Mouse (Mus musculus): ENCODE data around the gene Ralbp1. TPM values are rescaled to one million over a fixed set of nuclear protein-coding genes. Genes with fewer than 3 reads are reported as not detected.

Ralbp1 gene
- polyA plus RNA-seq, 1 experiment from 2014 or later = 47.8 TPM

DNA sequence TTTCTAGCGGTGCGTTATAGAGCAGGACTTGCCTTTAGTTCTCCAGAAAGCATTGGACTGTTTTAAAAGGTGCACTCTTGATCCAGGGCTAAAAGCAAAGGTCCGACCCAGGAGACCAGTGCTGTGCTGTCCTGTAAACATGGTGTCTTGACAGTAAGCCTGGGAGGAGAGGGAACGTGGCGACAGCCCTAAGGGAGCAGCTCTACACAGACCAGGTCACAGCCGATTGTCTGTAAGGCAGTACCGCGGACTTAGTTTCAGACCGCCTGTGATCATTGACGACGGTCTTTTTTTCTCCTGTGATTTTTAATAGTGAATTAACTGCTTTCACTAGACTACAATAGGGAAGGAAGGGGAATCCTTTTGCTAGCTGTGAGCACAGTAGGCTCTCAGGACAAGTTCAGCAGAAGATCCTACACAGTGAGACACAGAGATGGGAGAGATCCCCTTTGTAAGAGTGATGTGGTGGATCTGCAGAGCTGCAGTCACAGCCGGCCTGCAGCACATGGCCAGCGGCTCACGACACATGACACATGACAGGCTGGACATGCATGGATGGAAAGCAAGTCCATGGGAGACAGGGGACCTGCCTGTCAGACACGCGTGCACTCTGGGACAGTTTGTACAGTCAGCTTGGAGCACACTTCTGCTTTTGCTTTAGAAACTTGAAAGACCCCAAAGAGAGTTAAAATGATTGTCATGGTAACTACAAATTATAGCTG, 58.3 kb downstream of the Ralbp1 start:
- ATAC-seq (replicated peaks; ENCODE audit: insufficient number of reproducible peaks, low FRiP score, low TSS enrichment, low read depth) (0 out of 2 replicates have a peak, but pooled peaks have one; percentile 64), DNase-seq (ENCODE audit: low spot score) (no peak)
- Histone ChIP-seq H3K27me3 (ENCODE audit: control insufficient read depth, insufficient read depth, low read length) (no peaks in the 10 kb centered on the region), H3K4me2 (ENCODE audit: low read depth, low read length) (no peak overlapping the region), H3K4me3 (ENCODE audit: low read depth, low read length) (no peak overlapping the region), H3K4me1 (ENCODE audit: control insufficient read depth, insufficient read depth, low read length) (no peaks in the 10 kb centered on the region), H3K9ac (replicated peaks; ENCODE audit: low read length) (no peak overlapping the region), H3K27ac (replicated peaks; ENCODE audit: low read depth, low read length) (no peak overlapping the region), H3K36me3 (replicated peaks; ENCODE audit: control insufficient read depth, insufficient read depth, low read depth, low read length) (peaks cover 8% of the 10 kb centered on the region), H3K9me3 (replicated peaks; ENCODE audit: control insufficient read depth, low read length) (no peaks in the 10 kb centered on the region)
- WGBS = 87% methylated on average over 16 of the region's 16 CpGs

DNA sequence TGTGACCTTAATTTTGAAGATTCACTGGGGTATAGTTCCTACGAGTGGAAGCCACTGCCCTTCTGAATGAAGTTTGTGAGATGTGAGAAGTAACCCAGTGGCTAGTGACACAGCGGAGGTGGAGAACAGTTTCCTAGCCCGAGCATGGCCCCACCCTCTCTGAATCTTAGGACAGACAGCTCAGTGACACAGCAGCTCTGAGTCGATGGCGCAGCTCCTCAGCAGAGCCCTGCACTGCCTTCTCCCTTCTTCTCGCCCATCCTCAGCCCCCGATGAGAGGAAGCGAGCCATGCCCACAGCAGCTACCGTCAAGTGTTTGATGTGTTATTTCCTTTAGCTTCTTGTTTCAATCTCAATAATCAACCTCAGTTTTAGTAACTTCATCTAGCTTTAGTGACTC, 59.3 kb downstream of the Ralbp1 start:
- Histone ChIP-seq H3K4me3 (ENCODE audit: low read depth, low read length) (no peak overlapping the region), H3K4me2 (ENCODE audit: low read depth, low read length) (no peak overlapping the region), H3K36me3 (replicated peaks; ENCODE audit: control insufficient read depth, insufficient read depth, low read depth, low read length) (peaks cover 8% of the 10 kb centered on the region), H3K9me3 (replicated peaks; ENCODE audit: control insufficient read depth, low read length) (no peaks in the 10 kb centered on the region), H3K27ac (replicated peaks; ENCODE audit: low read depth, low read length) (no peak overlapping the region), H3K27me3 (ENCODE audit: control insufficient read depth, insufficient read depth, low read length) (no peaks in the 10 kb centered on the region), H3K9ac (replicated peaks; ENCODE audit: low read length) (no peak overlapping the region), H3K4me1 (ENCODE audit: control insufficient read depth, insufficient read depth, low read length) (no peaks in the 10 kb centered on the region)
- ATAC-seq (replicated peaks; ENCODE audit: insufficient number of reproducible peaks, low FRiP score, low TSS enrichment, low read depth) (no peak), DNase-seq (ENCODE audit: low spot score) (no peak)
- 80% methylated on average over 9 of the region's 9 CpGs for WGBS

DNA sequence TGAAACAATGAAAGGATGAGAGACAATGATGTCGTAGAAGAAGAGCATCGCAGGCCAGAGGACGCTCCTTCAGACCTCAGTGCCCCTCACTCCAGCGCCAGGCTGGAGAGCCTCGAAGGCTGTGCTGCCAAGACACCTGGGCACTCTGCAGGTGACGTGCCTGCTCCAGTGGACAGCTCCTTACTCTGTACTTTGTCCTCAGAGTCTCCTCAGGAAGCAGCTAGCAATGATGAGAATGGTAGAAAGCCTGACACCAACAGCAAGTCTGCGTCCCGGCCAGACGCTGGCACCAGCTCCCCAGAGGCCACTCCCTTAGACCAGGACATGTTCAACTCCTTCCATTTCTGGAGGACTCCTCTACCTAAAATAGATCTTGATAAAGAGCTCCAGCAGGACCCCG, 61.4 kb downstream of the Ralbp1 start:
- Histone ChIP-seq H3K9me3 (replicated peaks; ENCODE audit: control insufficient read depth, low read length) (no peaks in the 10 kb centered on the region), H3K36me3 (replicated peaks; ENCODE audit: control insufficient read depth, insufficient read depth, low read depth, low read length) (peaks cover 4% of the 10 kb centered on the region), H3K4me3 (ENCODE audit: low read depth, low read length) (no peak overlapping the region), H3K9ac (replicated peaks; ENCODE audit: low read length) (no peak overlapping the region), H3K4me2 (ENCODE audit: low read depth, low read length) (no peak overlapping the region), H3K27me3 (ENCODE audit: control insufficient read depth, insufficient read depth, low read length) (no peaks in the 10 kb centered on the region), H3K4me1 (ENCODE audit: control insufficient read depth, insufficient read depth, low read length) (no peaks in the 10 kb centered on the region), H3K27ac (replicated peaks; ENCODE audit: low read depth, low read length) (no peak overlapping the region)
- ATAC-seq (replicated peaks; ENCODE audit: insufficient number of reproducible peaks, low FRiP score, low TSS enrichment, low read depth) (no peak), DNase-seq (ENCODE audit: low spot score) (no peak)
- 95% methylated on average over 10 of the region's 10 CpGs for WGBS

DNA sequence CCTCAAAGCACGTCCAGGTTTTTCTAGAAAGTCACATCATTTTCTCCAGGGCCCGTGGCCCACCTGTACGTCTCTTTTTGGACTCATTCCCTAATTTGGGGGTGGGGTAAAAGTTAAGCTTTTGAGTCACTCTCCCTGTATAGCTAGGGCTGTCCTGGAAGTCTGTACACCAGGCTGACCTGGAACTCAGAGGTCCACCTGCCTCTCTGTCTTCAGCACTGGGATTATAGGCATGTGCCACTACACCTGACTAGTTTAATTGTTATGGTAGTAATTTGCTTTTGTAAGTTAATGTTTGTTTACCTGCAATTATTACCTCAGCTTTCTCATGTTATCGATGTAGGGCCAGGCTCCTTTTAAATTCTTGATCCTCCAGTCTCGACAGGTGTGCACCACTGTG, 63.2 kb downstream of the Ralbp1 start:
- H3K4me3 ChIP-seq (ENCODE audit: low read depth, low read length) = no peak overlapping the region
- H3K4me2 ChIP-seq (ENCODE audit: low read depth, low read length) = no peak overlapping the region
- H3K9ac ChIP-seq (replicated peaks; ENCODE audit: low read length) = no peak overlapping the region
- no peak overlapping the region for H3K27ac ChIP-seq (replicated peaks; ENCODE audit: low read depth, low read length)
- H3K9me3 ChIP-seq (replicated peaks; ENCODE audit: control insufficient read depth, low read length) = no peaks in the 10 kb centered on the region
- H3K4me1 ChIP-seq (ENCODE audit: control insufficient read depth, insufficient read depth, low read length) = no peaks in the 10 kb centered on the region
- H3K27me3 ChIP-seq (ENCODE audit: control insufficient read depth, insufficient read depth, low read length) = no peaks in the 10 kb centered on the region
- no peak for DNase-seq (ENCODE audit: low spot score)
- peaks cover 4% of the 10 kb centered on the region for H3K36me3 ChIP-seq (replicated peaks; ENCODE audit: control insufficient read depth, insufficient read depth, low read depth, low read length)
- 96% methylated on average over 5 of the region's 5 CpGs for WGBS
- ATAC-seq (replicated peaks; ENCODE audit: insufficient number of reproducible peaks, low FRiP score, low TSS enrichment, low read depth) = no peak

DNA sequence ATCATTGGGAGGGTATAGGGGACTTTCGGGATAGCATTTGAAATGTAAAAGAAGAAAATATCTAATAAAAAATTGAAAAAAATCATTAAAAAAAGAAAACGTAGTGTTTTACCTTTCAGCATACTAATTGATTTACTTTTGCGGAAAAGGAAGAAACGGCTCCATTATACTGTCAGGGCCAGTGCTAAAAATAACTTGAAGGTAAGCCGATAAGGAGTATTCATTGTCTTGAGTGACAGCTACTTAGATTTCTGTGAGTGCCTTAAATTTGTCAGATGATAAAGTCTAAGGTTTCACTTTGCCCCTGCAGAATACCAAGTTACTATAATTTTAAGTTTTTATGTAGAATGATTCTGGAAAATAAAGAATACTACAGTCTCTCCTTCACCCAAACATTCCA, 65.4 kb downstream of the Ralbp1 start:
- Histone ChIP-seq H3K4me2 (ENCODE audit: low read depth, low read length) (no peak overlapping the region), H3K27ac (replicated peaks; ENCODE audit: low read depth, low read length) (no peak overlapping the region), H3K4me3 (ENCODE audit: low read depth, low read length) (no peak overlapping the region), H3K27me3 (ENCODE audit: control insufficient read depth, insufficient read depth, low read length) (no peaks in the 10 kb centered on the region), H3K4me1 (ENCODE audit: control insufficient read depth, insufficient read depth, low read length) (no peaks in the 10 kb centered on the region), H3K9ac (replicated peaks; ENCODE audit: low read length) (no peak overlapping the region), H3K9me3 (replicated peaks; ENCODE audit: control insufficient read depth, low read length) (no peaks in the 10 kb centered on the region), H3K36me3 (replicated peaks; ENCODE audit: control insufficient read depth, insufficient read depth, low read depth, low read length) (peaks cover 10% of the 10 kb centered on the region)
- ATAC-seq (replicated peaks; ENCODE audit: insufficient number of reproducible peaks, low FRiP score, low TSS enrichment, low read depth) (no peak), DNase-seq (ENCODE audit: low spot score) (no peak)
- 87% methylated on average over 5 of the region's 5 CpGs for WGBS

DNA sequence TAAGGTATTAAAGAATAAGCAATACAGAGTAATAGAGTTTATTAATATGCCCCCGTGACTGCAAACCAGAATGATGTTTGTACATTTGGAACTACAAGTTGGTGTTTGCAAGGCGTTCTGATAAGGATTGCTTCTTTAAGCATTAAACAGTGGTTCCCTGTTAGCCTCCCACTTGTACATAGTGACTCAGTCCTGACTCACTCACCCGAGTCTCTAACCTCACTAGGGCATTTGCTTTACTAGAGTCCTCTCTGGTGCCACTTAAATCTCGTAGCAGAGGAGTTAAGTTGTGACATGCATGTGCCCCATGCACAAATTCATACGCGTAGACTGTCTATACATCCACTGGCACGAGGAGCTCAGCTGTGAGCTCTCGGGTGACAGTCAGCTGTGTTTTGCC, 71.8 kb downstream of the Ralbp1 start:
- ATAC-seq (replicated peaks; ENCODE audit: insufficient number of reproducible peaks, low FRiP score, low TSS enrichment, low read depth) = no peak
- 95% methylated on average over 8 of the region's 8 CpGs for WGBS

DNA sequence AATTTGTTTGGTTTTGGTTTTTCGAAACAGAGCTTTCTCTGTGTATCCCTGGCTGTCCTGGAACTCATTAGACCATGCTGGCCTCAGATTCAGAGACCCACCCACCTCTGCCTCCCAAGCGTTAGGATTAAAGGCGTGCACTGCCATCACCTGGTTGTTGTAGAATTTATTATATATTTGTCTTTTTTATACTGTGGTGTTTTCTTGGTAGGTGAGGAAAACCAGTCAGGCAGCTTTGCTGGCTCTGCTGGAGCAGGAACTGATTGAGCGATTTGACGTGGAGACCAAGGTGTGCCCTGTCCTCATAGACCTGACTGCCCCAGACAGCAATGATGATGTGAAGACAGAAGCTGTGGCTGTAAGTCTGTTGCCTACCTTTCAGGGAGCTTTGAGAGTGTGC, 74.6 kb downstream of the Ralbp1 start:
- no peak for DNase-seq (ENCODE audit: low spot score)
- no peak overlapping the region for H3K9ac ChIP-seq (replicated peaks; ENCODE audit: low read length)
- H3K9me3 ChIP-seq (replicated peaks; ENCODE audit: control insufficient read depth, low read length) = no peaks in the 10 kb centered on the region
- no peaks in the 10 kb centered on the region for H3K27me3 ChIP-seq (ENCODE audit: control insufficient read depth, insufficient read depth, low read length)
- 74% methylated on average over 5 of the region's 5 CpGs for WGBS
- H3K4me2 ChIP-seq (ENCODE audit: low read depth, low read length) = no peak overlapping the region
- no peaks in the 10 kb centered on the region for H3K4me1 ChIP-seq (ENCODE audit: control insufficient read depth, insufficient read depth, low read length)
- no peak for ATAC-seq (replicated peaks; ENCODE audit: insufficient number of reproducible peaks, low FRiP score, low TSS enrichment, low read depth)
- H3K36me3 ChIP-seq (replicated peaks; ENCODE audit: control insufficient read depth, insufficient read depth, low read depth, low read length) = peaks cover 11% of the 10 kb centered on the region
- no peak overlapping the region for H3K27ac ChIP-seq (replicated peaks; ENCODE audit: low read depth, low read length)
- no peak overlapping the region for H3K4me3 ChIP-seq (ENCODE audit: low read depth, low read length)

More for the DNA sequence above, 71.8 kb downstream of the Ralbp1 start:
- no peak overlapping the region for H3K4me3 ChIP-seq (ENCODE audit: low read depth, low read length)
- no peak overlapping the region for H3K9ac ChIP-seq (replicated peaks; ENCODE audit: low read length)
- no peak overlapping the region for H3K27ac ChIP-seq (replicated peaks; ENCODE audit: low read depth, low read length)
- H3K36me3 ChIP-seq (replicated peaks; ENCODE audit: control insufficient read depth, insufficient read depth, low read depth, low read length) = peaks cover 11% of the 10 kb centered on the region
- H3K4me1 ChIP-seq (ENCODE audit: control insufficient read depth, insufficient read depth, low read length) = no peaks in the 10 kb centered on the region
- H3K9me3 ChIP-seq (replicated peaks; ENCODE audit: control insufficient read depth, low read length) = no peaks in the 10 kb centered on the region
- no peak for DNase-seq (ENCODE audit: low spot score)
- H3K27me3 ChIP-seq (ENCODE audit: control insufficient read depth, insufficient read depth, low read length) = no peaks in the 10 kb centered on the region
- no peak overlapping the region for H3K4me2 ChIP-seq (ENCODE audit: low read depth, low read length)

DNA sequence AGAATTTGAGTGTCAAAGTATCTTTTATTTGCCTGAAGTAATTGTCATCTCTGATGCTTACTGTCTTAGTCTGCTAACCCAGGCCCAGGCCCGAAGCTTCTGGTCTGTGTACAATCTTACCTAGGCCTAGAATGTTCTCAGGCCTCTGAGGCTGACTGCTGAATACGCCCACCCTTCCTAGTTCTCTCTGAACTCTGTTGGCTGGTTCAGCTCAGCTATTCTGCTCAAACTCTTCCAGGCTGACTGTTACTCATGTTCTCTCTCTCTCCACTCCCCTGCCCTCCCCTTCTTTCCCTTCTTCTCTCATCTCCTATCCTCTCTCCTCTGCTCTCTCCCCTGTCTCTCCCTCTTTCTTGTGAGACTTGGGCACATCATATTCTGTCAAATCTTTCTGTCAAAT, 79.2 kb downstream of the Ralbp1 start:
- no peak overlapping the region for H3K27ac ChIP-seq (replicated peaks; ENCODE audit: low read depth, low read length)
- no peaks in the 10 kb centered on the region for H3K36me3 ChIP-seq (replicated peaks; ENCODE audit: control insufficient read depth, insufficient read depth, low read depth, low read length)
- no peaks in the 10 kb centered on the region for H3K9me3 ChIP-seq (replicated peaks; ENCODE audit: control insufficient read depth, low read length)
- no peak overlapping the region for H3K9ac ChIP-seq (replicated peaks; ENCODE audit: low read length)
- H3K27me3 ChIP-seq (ENCODE audit: control insufficient read depth, insufficient read depth, low read length) = no peaks in the 10 kb centered on the region
- 94% methylated on average over 2 of the region's 2 CpGs for WGBS
- ATAC-seq (replicated peaks; ENCODE audit: insufficient number of reproducible peaks, low FRiP score, low TSS enrichment, low read depth) = no peak
- no peak overlapping the region for H3K4me2 ChIP-seq (ENCODE audit: low read depth, low read length)
- H3K4me3 ChIP-seq (ENCODE audit: low read depth, low read length) = no peak overlapping the region
- no peaks in the 10 kb centered on the region for H3K4me1 ChIP-seq (ENCODE audit: control insufficient read depth, insufficient read depth, low read length)
- DNase-seq (ENCODE audit: low spot score) = no peak
